Mouse (Mus musculus) 416B (cell line): ENCODE results near the gene Wfdc16.
"Not testable (repeated sequence)": the region's sequence is repeated elsewhere in the genome, so short reads cannot be mapped to it uniquely, and the experiment has no call there.

Experiments
- DNase-seq: peaks from one replicate; pipeline ENCODE4 v3.0.0; 2011; ENCODE audit warnings: low read depth

Gene Wfdc16

DNA sequence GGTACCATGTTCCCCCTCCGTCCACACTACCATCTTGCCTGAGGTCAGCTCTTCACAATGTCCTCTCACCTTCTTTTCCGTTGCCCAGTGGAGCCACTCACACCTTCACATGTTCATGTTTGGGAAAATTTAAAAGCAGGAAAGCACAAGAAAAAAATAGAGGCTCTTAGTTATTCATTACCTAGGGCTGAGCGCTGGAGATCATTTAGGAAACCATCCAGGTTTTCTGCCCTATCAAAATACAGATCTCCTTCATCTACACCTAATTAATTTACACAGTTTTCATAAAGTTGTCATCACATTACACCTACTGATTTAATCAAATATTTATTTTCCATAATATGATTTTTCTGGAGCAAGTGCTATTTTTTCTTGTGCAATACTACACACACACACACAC, at the start of gene Wfdc16:
Wfdc16 (minus strand) TSS at position 101 of the 400 bp plus-strand sequence.
- no peak for DNase-seq

GRCm38 (mm10) chr2:164684807-164685206, 46.2 kb upstream of the Wfdc16 start, which contains the start of gene Wfdc13:
Gene Wfdc13 (plus strand): TSS chr2:164685107.
- DNase-seq: no peak

DNA sequence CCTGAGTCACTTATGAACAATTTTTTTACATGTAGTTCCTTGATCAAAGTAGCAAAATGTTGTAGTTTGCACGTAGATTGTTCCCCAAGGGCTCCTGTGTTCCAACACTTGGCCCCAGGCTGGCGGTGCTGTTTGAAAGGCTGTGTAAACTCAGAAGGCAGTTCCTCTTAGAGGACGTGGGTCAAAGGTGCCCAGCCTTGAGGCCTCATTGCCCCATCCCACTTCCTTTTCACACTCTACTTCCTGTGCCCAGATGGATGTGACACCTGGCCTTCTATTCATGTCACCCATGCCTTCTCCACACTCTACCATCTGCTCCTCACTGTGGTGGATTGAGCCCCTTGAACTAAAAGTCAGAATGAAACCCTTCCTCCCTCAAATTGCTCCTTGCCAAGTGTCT, 41.3 kb upstream of the Wfdc16 start:
- DNase-seq: peak; percentile 33

DNA sequence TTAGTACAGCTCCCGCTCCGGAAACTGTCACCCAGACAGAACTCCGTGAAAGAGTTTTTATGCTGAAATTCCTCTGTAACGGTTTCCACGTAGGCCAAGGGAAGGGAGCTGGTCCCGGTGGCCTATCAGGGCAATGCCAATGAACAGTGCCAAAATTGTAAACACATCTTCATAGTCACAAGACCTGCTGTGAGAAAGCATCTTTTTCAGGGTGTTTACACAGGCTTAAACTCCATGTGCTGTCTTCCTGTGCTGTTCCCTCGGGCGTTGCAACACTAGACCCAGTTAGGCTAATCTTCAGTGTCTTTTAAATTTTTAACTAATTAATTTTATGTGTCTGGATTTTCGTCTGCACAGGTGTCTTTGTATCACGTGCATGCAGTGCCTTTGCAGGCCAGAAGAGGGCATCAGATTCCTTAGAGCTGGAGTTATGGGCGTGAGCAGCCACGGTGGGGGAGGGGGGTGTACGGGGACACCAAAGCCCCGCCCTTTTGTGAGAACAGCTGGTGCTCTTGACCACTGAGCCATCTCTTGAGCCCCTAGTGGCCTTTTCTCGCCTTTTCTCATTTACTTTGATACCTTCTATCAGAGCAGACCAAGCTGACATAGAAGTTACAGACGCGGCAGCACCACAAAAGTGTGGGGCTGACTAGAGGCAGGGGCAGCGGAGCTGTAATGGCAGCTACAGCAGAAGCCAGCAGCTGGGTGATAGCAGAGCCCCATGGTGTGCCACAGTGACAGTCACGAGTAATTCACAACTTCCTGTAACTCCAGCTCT, 40.4 kb upstream of the Wfdc16 start:
- DNase-seq: peak; percentile 72

DNA sequence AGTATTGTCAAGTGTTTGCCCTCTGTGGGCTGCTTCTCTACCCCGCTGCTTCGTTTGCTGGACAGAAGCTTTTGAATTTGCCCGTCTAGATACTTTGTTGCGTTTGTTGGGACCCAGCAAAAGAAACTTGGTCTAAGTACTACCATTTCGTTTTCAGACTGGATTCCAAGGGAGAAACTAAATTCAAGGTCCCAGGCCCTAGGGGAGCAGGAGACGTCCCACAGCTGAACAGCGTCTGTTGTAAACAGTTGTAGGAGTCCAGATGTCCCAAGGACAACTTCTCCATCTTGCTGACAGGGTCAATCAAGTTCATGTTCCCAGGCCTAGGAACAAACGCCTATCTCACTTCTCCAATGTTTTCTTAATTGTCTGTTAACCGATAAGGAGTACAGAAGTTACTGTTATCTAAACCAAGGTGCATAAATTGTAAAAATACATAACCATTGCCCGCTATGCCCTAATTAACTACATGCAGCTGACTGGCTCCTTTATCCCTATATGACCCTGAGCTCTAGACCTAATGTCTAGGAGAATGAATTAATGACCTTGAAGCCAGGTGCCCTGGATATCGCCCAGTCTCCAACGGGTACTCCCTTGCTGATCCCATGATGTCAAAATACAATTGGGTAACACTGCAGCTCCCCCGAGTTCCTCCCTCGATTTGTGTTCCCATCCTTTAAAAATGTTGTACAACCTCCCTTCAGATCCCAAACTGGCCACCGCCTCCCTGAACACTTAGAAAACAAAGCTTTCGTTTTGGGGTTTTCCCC, 38.5 kb upstream of the Wfdc16 start:
- DNase-seq: no peak

DNA sequence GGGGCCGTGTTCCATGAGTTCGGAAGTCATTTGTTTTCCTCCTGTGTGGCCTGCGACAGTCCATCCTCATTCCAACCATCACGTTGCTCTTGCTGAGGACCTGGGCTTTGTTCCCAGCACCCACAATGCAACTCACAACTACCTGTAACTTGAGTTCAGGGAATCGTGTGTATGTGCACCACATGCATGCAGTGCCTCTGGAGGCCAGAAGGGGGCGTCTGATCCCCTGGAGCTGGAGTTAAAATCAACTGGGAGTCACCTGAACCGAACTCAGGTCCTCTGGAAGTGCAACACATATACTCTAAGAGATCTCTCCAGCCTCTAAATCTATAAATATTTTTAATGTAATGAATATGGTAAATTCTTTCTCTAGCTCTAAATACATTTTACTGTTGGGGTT, 37.5 kb upstream of the Wfdc16 start:
- no peak for DNase-seq

- no peak for DNase-seq
Observed at GRCm38 (mm10) chr2:164673987-164674386, 35.4 kb upstream of the Wfdc16 start, which contains the start of gene Wfdc11. Gene Wfdc11 (minus strand): TSS chr2:164674087.

DNA sequence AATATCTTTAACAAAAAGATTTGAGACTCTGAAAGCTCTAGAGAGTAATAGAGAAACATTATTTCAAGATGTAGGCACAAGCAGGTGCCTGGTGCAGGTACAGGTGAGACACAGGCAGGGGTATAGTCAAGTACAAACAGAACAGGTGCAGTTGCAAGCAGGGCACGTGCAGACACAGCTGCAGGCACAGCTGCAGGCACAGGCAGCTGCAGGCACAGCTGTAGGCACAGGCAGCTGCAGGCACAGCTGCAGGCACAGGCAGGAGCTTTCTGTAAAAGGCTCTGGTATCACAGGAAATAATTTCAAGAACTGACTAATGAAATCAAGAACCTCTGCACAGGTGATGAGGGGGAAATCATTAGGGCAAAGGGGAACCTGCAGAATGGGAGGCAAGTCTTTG, 32.3 kb upstream of the Wfdc16 start:
- DNase-seq: no peak

DNA sequence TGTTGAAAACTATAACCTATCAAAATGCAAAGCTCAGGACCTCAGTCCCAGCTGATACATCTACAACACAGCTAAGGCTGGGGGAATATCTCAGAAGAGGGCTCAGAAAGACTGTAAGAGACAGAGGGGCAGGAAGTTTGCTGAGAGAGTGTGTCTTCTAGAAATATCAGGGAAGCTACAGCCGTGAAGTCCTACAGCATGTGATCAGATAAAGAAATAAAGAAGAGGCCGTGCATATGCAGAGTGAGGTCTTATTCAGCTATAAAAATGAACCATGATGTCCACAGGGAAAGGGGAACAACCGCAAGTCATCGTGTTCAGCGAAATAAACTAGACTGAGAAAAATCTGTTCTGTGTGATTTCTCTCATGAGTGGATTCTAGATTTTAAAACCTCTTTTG, 31.7 kb upstream of the Wfdc16 start:
- no peak for DNase-seq

- DNase-seq: no peak
Observed at GRCm38 (mm10) chr2:164664851-164665250, 26.3 kb upstream of the Wfdc16 start.

DNA sequence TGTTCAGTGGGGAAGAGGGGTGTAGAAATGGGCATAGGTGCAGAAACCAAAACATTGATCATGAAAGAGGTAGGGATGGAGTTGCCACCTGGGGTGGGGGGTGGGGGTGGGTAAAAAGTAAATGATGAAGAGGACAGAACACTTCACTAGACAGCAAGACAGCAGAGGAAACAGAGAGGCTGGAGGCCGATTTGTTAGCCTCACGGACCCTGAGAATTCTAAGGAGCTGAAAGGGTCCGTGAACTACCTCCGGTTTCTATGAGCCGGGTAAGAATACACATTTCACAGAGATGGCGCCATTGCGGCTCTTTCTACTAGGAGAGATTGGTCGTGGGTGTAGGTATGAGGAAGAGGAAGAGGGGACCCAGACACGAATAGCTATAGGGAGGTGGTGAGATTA, 17.9 kb upstream of the Wfdc16 start, which contains the start of gene Wfdc9:
Wfdc9 (minus strand) TSS at position 101 of the 400 bp plus-strand sequence.
- no peak for DNase-seq

DNA sequence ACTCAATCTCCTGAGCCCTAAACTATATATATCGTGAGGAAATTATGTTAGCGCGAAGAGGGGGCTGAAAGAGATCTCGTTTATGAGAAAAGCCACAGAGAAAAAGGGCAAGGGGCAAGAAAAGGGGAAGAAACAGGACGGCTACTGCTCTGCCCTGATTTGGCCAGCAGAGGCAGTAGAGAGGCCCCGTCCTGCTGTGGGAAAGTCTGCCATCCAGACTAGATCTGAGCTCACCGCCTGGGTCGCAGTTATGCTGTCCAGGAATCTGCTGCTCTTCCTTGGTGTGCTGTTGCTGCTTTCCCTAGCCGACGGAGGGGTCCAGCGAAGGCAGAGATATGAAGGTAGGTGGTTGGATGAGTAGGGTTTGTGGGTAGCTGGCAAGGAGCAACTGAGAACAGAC, 17.3 kb upstream of the Wfdc16 start, which contains the start of gene Wfdc10:
Wfdc10 (plus strand) TSS at position 189 of the 400 bp plus-strand sequence.
- peak; percentile 23 for DNase-seq

GRCm38 (mm10) chr2:164641881-164642673, 3.5 kb upstream of the Wfdc16 start:
- DNase-seq: no peak

DNA sequence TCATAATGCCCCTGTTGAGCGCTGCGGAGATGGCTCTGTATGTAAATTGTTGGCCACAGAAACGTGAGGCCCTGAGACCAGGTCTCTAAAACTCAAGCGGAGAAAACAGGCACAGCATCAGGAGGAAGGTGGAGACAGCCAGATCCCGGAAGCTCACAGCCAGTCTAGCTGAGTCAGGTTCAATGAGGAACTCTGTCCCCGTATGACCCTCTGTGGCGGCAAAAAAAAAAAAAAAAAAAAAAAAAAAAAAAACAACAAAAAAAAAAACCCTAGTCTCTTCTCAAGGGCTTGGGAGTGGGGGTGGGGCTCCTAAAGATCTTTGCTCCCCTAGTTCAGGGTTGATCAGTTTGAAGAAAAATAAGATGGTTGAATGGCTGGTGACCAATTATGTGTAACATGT, 2.5 kb upstream of the Wfdc16 start:
- peak; percentile 36 for DNase-seq

DNA sequence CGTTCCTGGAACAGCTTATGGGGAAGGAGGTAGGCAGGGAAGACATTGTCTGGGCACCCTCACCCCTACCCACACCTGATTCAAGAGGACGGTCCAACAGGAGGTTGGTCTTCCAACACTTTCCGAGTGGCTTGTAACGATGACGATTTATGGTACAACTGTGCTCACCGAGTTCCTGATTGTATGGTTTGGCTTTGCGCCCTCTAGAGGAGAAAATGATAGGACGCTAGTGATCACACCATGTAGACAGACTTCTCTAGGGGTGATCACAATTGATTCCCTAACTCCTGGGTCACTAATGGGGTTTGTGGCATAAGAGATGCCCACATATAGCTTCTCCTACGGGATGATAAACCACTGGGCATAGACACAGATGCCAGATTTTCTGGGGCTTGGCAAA, 3.3 kb downstream of the Wfdc16 start:
- peak; percentile 12 for DNase-seq

- DNase-seq: no peak
Observed at GRCm38 (mm10) chr2:164621775-164622174, 16.8 kb downstream of the Wfdc16 start.

DNA sequence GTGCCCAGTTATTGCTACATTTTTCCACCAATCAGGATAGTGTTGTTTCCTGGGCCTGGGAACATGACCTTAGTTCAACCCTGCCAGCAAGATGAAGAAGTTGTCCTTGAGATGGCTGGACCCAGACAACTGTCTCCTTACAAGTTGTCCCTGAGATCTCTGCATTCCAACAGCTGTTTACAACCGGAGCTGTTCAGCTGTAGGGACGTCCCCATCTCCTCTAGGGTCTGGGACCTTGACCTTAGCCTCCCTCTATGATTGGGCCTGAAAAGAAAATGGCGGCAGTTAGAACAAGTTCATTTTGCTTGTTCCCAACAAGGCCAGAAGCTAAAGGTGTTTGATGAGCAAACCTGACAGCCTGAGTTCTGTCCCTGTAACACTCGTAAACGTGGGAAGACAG, 19.5 kb downstream of the Wfdc16 start:
- DNase-seq: no peak

DNA sequence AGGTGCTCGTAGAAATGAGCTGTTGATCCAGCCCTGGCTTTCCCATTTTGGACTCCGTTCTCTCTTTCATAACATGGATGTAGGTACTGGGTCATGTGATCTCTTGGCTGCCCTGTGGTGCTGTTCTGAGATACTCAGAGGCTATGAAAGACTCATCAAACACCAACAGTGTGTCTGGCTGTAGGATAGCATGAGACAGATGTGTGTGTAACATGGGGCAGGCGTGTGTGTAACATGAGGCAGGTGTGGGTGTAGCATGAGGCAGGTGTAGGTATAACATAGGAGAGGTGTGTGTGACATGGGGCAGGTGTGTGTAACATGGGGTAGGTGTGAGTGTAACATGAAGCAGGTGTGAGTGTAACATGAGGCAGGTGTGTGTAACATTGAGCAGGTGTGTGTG, 23.2 kb downstream of the Wfdc16 start:
- no peak for DNase-seq

GRCm38 (mm10) chr2:164613471-164613870, 25.1 kb downstream of the Wfdc16 start, which contains the start of the genes Wfdc6b and Wfdc8:
Gene Wfdc6b (plus strand): TSS chr2:164613522.
Gene Wfdc8 (minus strand): TSS chr2:164613626.
- DNase-seq: not testable (repeated sequence)

- no peak for DNase-seq
Observed at GRCm38 (mm10) chr2:164608781-164609180, 29.8 kb downstream of the Wfdc16 start.

DNA sequence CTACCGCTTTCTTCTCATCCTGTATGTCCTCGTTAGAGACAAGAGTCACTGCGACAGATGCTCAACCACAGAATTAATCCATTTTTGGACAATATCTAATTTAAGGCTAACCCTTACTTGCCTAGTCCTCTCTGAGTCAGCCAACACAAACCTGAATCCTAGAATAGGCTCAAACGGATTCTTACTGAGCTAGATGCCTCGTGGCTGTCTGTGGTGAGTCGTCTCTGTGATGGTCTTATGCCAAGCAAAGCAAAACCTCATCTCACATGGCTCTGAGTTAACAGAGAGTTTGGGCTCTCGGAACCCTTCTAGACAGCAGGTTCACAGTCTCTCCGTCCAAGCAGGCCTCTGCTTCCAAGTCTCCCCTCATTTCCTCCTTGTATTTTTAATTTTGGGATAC, 34.2 kb downstream of the Wfdc16 start:
- no peak for DNase-seq

DNA sequence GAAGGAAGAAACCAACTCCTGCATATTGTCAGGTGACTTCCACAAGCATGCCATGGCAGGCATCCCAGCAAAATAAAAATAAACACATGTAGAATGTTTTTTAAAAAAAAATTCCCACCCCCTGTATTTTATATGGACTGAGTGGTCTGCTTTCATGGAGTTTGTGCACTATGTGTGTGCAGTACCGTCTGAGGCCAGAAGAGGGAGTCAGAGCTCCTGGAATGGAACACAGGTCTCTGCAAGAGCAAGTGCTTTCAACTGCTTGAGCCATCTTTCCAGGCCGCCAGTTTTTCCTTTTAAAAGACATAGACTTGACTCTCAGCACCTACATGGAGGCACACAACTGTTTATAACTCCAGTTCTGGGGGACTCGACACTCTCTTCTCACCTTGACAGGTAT, 35.1 kb downstream of the Wfdc16 start:
- no peak for DNase-seq
